Mouse (Mus musculus) B cell, adult 2 months (primary cell): ENCODE results near the gene Dlg4.

Experiments used
- DNase-seq, 2 experiments: peaks; one replicate each; pipeline ENCODE4 v3.0.0; 2022

Gene Dlg4

DNA sequence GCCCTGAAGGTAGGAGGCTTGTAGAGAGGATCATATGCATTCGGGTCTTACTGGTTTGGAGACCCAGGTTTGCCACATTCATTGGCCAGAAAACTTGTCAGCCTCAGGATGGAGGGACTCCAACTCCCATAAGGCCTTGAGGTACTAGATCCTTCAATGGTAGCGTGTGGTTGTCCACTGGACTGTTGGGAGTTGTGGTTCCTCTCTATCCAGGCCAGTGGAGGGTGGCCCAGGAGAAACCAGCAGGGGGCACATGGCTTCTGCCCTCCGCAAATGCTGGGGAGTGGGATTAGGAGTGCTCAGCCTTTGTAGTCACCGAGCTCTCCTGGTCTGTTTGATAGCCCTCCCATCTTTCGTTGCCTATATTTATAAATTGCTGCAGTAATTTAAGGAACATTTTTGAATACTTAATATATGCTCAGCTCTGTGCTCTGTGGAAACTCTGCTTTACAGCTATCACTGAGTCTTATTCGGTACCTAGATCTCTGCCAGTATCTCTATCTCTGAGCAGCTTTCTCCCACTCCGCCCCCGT, 4.1 kb downstream of the Dlg4 start:
- peak; percentile 66 to 73 for DNase-seq

DNA sequence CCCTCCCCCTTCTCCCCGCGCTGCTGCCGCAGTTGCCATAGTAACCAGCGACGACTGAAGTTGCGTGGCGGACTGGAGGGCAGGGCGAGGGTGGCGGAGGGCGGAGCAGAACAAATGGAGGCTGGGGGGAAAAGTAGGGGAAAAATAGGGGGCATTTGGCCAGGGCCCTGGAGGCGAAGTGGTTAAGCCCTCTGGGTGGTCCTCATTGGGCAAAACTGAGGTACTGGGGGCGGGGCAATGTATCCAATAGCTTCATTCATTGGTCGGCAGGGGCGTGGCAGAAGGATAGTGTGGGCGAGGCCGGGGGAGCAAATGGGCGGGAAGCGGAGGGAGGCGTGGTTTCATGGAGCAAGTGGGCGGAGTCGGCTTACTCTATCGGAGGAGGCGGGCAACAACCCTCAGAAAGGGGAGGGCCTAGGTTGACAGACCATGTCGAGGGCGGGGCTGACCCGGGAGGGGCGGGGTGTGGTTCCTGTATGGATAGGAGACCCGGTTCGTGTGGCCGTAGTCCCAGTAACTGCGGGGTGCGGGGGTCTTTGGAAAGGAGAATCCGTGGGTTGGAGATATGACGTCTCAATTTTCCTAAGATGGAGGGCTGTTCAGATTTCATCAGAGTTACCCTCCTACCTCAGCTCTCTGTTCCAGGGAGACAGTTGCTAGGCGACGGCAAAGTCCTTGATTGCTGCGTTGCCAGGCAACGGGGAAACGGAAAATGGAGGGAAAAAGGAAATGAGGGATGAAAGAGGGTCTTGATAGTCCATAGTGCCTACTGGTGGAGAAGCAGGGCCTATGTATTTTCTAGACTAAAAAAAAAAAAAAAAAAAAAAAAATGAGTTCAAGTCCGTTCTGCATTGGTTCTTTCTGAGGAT, 4.8 kb downstream of the Dlg4 start:
- DNase-seq = peak; percentile 94 to 96

- DNase-seq = no peak
Measured at GRCm38 (mm10) chr11:70023481-70024150, 6.9 kb downstream of the Dlg4 start.

DNA sequence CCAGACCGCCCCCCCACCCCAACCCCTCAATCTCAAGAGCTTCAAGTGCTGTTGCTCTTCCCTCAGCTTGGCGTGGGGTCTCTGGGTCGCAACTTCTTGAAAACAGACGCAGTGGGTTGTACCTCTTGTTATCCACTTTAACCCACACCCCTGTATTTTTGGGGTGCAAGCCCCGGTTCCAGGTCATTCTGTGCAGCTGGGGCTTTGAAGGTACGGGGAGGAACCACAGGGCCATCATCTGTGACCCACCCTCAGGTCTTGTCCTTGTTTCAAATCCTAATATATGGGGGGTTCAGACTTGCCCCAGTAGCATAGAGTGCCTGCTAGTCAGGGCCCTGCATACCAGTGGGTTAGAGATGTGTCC, 7.4 kb downstream of the Dlg4 start:
- no peak for DNase-seq

DNA sequence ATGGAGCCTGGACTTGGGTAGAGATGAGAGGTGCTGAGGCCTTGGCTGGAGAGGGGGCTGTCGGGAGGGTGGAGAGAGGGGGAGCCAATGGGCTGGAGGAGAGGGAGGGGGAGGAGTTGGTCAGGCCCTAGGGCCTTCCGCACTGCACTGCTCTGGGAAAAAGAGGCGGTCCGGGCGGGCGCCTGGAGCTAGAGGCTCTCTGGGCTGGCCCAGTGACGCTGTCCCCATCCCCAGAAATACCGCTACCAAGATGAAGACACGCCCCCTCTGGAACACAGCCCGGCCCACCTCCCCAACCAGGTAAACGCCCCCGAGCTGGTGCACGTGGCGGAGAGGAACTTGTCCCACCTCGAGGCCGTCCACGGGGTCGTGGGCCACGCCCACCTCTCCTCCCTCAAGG, 9.9 kb downstream of the Dlg4 start:
- DNase-seq = no peak

DNA sequence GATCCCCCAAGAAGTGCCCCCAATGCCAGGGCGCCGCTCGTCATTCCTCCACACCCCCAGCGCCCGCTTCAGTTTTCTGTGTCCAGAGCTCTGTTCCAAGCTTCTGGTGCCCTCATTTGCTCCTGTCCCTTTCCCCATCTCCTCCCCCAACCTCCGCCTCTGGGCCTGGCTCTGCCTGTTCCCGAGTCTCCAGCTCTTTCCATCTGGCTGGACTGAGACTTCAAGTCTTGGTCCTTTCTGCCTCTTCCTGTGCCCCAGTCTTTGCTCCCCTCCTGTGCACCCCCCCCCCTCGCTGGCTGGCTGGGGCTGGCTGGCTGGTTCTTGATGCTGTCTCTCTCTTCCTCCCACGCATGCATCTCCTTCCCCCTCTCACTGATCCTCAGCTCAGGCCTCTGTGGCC, 10.7 kb downstream of the Dlg4 start:
- no peak for DNase-seq

DNA sequence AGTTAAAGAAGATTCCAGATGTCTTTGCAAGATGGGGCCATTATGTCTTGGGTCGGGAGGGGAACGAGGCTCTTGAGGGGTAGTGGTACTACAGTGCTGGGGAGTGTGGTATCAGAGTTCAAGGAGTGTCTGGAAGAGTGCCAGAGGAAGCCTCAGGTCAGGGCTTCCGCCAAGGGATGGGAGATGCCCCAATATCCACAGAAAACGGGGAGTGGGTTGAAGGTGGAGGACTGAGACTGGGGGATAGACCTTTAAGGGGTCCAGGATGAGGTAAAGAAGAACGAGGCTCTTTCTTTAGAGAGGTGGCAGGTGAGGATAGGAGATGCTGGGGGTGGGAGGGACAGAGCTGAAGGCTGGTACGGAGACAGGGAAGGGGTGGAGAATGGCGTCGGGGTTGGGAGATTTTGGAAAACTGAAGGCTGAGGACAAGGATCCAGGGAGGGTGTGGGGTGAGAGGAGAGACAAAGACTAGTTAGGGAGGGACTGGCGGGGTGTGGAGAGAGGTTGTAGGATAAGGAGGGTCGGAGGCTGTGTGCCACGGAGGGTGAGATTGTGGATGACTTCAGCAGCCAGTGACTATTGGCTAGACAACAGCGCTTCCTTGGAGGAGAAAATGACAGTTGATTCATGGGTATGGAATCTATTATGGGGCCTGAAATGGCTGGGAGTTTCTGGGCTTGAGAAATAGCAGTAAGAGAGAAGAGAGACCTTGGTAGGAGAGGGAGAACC, 11.8 kb downstream of the Dlg4 start:
- DNase-seq = no peak

DNA sequence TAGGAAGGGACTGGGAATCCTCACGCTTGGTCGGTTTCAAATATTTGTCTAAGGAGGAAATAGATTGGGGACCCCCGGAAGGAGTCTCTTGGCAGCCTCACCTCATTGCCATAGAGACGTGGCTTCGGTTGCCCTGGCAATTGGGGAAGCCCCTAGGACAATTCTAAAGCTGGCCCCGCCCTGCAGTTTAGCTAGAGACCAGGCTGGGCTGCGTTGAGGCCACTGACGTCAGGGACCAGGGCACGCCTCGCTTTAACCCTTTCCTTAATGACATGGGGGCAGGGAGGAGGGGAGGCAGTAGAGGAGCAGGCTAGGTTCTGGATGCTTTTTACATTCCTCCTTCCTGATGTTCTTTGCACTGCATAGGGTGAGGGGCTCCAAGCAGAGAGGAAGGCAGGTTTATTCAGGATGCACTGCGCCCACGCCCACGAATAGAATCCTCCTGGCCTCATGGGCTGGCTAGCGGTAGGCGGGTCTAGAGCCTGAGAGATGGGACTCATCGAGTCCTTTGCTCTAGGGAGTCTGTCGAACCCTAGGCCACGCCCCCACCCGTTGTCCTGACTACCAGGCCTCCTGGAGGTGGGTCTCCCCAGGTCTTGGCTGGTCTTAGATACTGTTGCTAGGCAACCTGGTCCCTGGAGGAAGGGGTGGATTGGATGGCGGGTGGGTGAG, 12.5 kb downstream of the Dlg4 start:
- peak; percentile 89 to 93 for DNase-seq

DNA sequence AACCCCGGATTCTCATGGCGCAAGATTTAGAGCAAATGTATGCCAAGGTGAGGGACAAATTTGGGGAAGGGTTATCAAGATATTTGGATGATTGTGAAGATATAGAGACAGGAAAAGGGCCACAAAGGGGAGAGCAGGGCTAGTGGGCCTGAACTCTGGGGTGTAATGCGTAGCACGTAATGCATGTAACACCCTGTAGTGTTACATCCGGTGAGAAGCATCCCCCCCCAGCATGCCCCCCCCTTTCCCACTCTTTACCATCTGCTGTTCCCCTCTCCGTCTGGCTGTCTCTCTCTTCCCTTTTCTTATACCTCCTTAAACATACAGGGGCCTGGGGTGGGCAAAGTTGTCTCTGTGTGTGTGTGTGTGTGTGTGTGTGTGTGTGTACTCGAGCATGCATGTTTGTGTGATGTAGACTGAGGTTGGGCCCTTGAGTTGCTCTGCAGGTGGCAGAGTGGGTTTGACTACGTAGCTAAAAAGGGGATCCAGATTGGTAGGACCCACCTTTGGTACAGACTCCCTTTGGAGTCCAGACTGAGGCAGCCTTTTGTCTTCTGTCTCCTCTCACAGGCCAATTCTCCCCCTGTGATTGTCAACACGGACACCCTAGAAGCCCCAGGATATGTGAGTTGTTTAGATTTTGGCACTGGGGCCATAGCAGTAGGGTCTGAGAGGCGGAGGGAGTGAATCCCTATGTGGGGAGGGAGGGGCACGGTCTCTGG, 13.2 kb downstream of the Dlg4 start:
- DNase-seq = no peak

DNA sequence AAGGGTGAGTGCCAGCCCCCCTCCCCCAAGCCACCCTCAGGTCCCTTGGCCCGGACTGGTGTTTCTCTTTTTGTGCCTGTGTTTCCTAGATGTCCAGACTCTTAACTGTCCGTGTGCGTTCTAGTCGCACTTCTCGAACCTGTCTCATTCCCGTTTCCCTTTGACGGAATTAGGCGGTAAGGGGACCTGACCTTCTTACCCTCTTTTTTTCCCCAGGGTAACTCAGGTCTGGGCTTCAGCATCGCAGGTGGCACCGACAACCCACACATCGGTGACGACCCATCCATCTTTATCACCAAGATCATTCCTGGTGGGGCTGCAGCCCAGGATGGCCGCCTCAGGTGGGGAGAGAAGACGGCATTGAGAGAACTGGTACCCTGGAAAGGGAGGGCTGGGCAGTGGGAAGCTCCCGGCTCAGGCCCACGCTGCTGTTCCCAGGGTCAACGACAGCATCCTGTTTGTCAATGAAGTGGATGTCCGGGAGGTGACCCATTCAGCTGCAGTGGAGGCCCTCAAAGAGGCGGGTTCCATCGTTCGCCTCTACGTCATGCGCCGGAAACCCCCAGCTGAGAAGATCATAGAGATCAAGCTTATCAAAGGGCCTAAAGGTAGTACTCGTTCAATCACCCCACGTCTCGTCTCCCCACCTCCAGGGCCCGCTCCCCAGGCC, 14.0 kb downstream of the Dlg4 start:
- DNase-seq = no peak

GRCm38 (mm10) chr11:70031321-70031670, 14.6 kb downstream of the Dlg4 start:
- no peak for DNase-seq

DNA sequence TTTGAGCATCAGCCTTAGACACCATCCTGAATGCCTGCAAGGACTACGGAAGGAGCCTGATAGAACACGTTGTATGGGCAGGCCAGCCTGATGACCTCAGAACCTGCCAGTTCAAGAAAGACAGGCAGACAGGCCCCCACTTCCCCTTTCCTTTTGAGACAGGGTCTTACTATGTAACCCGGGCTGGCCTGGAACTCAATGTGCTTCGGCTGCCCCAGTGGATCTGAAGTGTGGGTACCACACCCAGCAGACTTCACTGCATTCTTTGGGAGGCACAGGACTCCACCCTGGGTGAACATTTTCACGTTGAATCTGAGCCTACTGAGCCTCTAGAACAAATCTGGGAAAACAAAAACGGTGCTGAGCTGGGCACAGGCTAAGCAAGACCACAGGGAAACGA, 21.4 kb downstream of the Dlg4 start:
- no peak for DNase-seq

DNA sequence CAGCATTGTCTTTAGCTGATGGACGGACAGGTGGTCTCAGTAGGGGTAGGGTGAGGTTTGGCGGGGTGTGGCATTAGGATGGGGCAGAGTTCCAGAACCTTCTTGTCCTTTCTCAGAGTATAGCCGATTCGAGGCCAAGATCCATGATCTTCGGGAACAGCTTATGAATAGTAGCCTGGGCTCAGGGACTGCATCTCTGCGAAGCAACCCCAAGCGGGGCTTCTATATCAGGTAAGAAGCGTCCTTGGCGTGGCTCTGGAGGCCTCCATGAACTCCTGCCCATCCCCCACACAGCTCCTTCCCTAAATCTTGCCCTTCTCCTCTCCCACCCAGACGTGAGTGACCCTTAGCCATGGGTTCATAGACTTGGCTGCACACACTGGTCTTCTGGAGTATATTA, 22.9 kb downstream of the Dlg4 start:
- DNase-seq = no peak

DNA sequence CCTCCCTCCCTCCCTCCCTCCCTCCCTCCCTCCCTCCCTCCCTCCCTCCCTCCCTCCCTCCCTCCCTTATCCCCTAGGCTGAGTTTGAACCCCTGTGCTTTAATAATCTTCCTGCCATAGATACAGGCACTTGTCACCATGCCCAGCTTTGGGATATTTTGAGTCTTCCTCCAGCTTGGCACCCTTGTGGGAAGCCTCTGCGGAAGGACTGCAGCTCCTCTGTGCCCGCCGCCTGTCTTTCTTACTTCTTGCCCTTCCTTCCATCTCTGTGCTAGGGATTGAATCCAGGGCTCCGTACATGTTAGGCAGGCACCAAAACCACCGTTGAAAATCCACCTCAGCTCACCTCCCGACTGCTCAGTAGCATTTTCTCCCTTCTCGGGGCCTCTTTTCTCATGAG, 23.4 kb downstream of the Dlg4 start:
- no peak for DNase-seq

GRCm38 (mm10) chr11:70042309-70043085, 25.8 kb downstream of the Dlg4 start:
- DNase-seq = no peak

- DNase-seq = no peak
Measured at GRCm38 (mm10) chr11:70043665-70044064, 26.9 kb downstream of the Dlg4 start.

- DNase-seq = no peak
Measured at GRCm38 (mm10) chr11:70045435-70045834, 28.7 kb downstream of the Dlg4 start.

- DNase-seq = no peak
Measured at GRCm38 (mm10) chr11:70049366-70049765, 32.6 kb downstream of the Dlg4 start.

GRCm38 (mm10) chr11:70049816-70050215, 33.1 kb downstream of the Dlg4 start:
- peak; percentile 36 to 47 for DNase-seq

GRCm38 (mm10) chr11:70053156-70053555, 36.4 kb downstream of the Dlg4 start:
- no peak for DNase-seq
